Mouse (Mus musculus) hindbrain, postnatal 0 days (tissue): ENCODE measurements around the gene Zcrb1. TPM values are rescaled to one million over a fixed set of nuclear protein-coding genes. Genes with fewer than 3 reads are reported as not detected.

ENCODE experiments used
- ATAC-seq: fragments of 200-750 bp; cut with Nextera tagmentation; 2 replicates; pipeline ENCODE4 v1.8.0; 2017; ENCODE audit warnings: mild to moderate bottlenecking, moderate TSS enrichment, moderate library complexity
- DNase-seq: peaks from one replicate; pipeline ENCODE4 v3.0.0-alpha.2; 2015; ENCODE audit warnings: low spot score
- H3K27ac ChIP-seq: fragments of 300-500 bp; sonication (generic); 2 replicates; pipeline ENCODE4 v1.5.1; 2014; ENCODE audit warnings: mild to moderate bottlenecking
- H3K27me3 ChIP-seq: fragments of 300-500 bp; sonication (generic); 2 replicates; pipeline ENCODE4 v1.6.1; 2014; ENCODE audit warnings: low read length, mixed read lengths; ENCODE audit not compliant: insufficient read depth
- H3K36me3 ChIP-seq: fragments of 300-500 bp; sonication (generic); 2 replicates; pipeline ENCODE4 v1.6.1; 2014; ENCODE audit warnings: low read length, mixed read lengths; ENCODE audit not compliant: insufficient read depth
- H3K4me1 ChIP-seq: fragments of 300-500 bp; sonication (generic); 2 replicates; pipeline ENCODE4 v1.6.1; 2014; ENCODE audit warnings: antibody characterized with exemption, low read length, mixed read lengths; ENCODE audit not compliant: insufficient read depth
- H3K4me2 ChIP-seq: fragments of 300-500 bp; sonication (generic); 2 replicates; pipeline ENCODE4 v1.6.1; 2014; ENCODE audit warnings: low read depth, mild to moderate bottlenecking, low read length, moderate library complexity, mixed read lengths
- H3K4me3 ChIP-seq: fragments of 300-500 bp; sonication (generic); 2 replicates; pipeline ENCODE4 v1.5.1; 2014; ENCODE audit warnings: low read length
- H3K9ac ChIP-seq: fragments of 300-500 bp; sonication (generic); replicated peaks from 2 replicates; pipeline ENCODE4 v1.6.1; 2014; ENCODE audit warnings: mild to moderate bottlenecking, low read length, moderate library complexity, mixed read lengths
- H3K9me3 ChIP-seq: fragments of 300-500 bp; sonication (generic); 2 replicates; pipeline ENCODE4 v1.6.1; 2016; ENCODE audit warnings: low read length, mixed read lengths
- CTCF ChIP-seq: IDR thresholded peaks from 2 replicates; pipeline ENCODE4 v1.5.1; 2016; ENCODE audit warnings: antibody characterized with exemption, control low read depth, low read depth
- WGBS: fragments of 180-500 bp; shearing (Covaris S2); extraction: QIAGEN DNeasy Blood & Tissue Kit; methylation state at CpG from one replicate; pipeline ENCODE4 v1.1.7; 2014; 5-methylcytosine and 5-hydroxymethylcytosine counted together
- polyA plus RNA-seq: library from polyadenylated mRNA; unstranded; fragments of >200 nt; fragmentation: Nextera tagmentation; extraction: Ambion mirVana; gene quantifications from 2 replicates; pipeline ENCODE4 v1.2.1, GENCODE M21; 2015
- total RNA-seq: library from RNA; depleted of rRNA; stranded (reverse); fragments of >200 nt; gene quantifications from 2 replicates; pipeline ENCODE4 v1.2.3, GENCODE M21; 2014

Zcrb1 gene
- total and polyA plus RNA-seq, 2 experiments from 2014 or later = 27.8 to 161 TPM

DNA sequence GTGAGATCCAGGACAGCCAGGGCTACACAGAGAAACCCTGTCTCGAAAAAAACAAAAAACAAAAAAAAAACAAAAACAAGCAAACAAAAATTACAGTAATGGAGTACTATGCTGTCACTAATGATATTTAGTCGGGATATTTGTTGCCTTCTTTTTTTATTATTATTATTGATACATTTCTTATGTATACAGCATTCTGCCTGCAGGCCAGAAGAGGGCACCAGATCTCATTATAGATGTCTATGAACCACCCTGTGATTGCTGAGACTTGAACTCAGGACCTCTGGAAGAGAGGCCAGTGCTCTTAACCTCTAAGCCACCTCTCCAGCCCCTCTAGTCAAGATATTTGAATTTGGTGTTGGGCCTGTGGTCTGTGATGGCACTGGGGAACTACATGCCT, 26.3 kb downstream of the Zcrb1 start:
- WGBS = 81% methylated on average over 2 of the region's 2 CpGs
- Histone ChIP-seq H3K27ac (no peak overlapping the region), H3K27me3 (no peaks in the 10 kb centered on the region), H3K4me2 (no peak overlapping the region), H3K36me3 (no peaks in the 10 kb centered on the region), H3K9ac (no peak overlapping the region), H3K4me3 (no peak overlapping the region), H3K9me3 (no peaks in the 10 kb centered on the region), H3K4me1 (no peaks in the 10 kb centered on the region)
- DNase-seq (no peak), ATAC-seq (no peak)
- peak; percentile 17 for TF ChIP-seq CTCF

- Histone ChIP-seq H3K27ac (no peak overlapping the region), H3K9me3 (no peaks in the 10 kb centered on the region), H3K4me2 (no peak overlapping the region), H3K27me3 (no peaks in the 10 kb centered on the region), H3K36me3 (no peaks in the 10 kb centered on the region), H3K9ac (no peak overlapping the region), H3K4me1 (no peaks in the 10 kb centered on the region), H3K4me3 (no peak overlapping the region)
- WGBS = 68% methylated on average over 9 of the region's 9 CpGs
- no peak for DNase-seq
- TF ChIP-seq CTCF = no peak
- no peak for ATAC-seq
These were observed 29.6 kb downstream of the Zcrb1 start for GRCm38 (mm10) chr15:93368558-93368957.

DNA sequence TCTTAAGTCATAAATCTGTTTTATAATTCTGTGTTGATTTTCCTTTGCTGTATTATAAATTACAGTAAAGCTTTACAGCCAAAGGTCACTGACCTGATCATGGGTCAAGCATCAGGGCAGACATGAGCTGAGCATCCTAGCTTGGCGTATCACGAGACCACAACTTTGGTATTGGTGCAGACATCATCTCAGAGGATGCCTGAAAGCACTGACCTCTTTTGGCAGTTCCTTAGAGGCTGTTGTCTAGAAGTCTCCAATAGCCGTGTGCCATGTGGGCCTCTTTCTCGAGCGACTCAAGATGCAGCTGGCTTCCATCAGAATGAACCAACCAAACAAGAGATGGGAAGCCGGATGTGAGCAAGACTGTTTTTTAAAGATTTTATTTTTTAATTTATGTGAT, 32.6 kb downstream of the Zcrb1 start:
- H3K4me3 ChIP-seq = no peak overlapping the region
- no peak for DNase-seq
- H3K4me2 ChIP-seq = no peak overlapping the region
- H3K36me3 ChIP-seq = no peaks in the 10 kb centered on the region
- TF ChIP-seq CTCF = no peak
- H3K9me3 ChIP-seq = no peaks in the 10 kb centered on the region
- no peak overlapping the region for H3K27ac ChIP-seq
- WGBS = 89% methylated on average over 6 of the region's 6 CpGs
- H3K4me1 ChIP-seq = no peaks in the 10 kb centered on the region
- no peak for ATAC-seq
- no peak overlapping the region for H3K9ac ChIP-seq
- no peaks in the 10 kb centered on the region for H3K27me3 ChIP-seq

- Histone ChIP-seq H3K36me3 (no peaks in the 10 kb centered on the region), H3K27ac (no peak overlapping the region), H3K9me3 (no peaks in the 10 kb centered on the region), H3K4me3 (no peak overlapping the region), H3K27me3 (no peaks in the 10 kb centered on the region), H3K4me2 (no peak overlapping the region), H3K9ac (no peak overlapping the region), H3K4me1 (no peaks in the 10 kb centered on the region)
- 91% methylated on average over 19 of the region's 19 CpGs for WGBS
- ATAC-seq = no peak
- no peak for DNase-seq
- TF ChIP-seq CTCF = no peak
These were observed 39.6 kb downstream of the Zcrb1 start for GRCm38 (mm10) chr15:93358346-93359095.

DNA sequence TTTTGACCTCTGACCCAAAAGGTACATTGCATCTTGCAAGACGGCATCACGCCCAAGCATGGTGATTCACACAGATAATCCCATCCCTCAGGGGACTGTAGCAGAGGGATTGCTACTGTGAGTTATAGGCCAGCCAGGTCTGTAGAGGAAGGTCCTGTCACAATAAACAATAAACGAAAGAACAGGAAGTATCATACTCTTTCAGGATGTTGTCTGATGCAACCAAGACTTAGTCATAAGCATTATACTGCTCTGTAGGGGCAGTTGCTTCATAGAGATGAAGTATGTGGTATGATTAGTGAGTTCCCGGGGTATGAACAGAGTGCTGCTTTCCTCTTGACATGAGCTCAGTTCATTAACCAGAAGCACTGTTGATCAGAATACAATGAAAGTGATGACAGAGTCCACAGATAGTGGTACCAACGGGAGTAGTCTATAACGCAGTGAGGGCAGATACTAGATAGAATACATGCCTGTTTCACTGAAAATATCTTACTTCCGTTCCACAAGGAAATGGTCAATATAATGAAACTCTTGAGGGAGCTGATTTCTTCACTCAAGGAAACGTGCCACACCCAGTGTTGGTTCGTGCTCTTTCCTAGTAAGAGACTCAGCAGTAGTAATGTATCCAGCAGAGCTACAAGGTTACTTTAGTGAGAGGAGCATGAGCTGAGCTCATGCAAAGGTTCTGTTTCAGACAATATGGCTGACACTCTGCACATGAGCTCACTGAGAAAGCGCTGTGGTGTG, 57.3 kb downstream of the Zcrb1 start:
- no peak overlapping the region for H3K4me2 ChIP-seq

GRCm38 (mm10) chr15:93336925-93337761, 61.0 kb downstream of the Zcrb1 start, which contains the start of gene Yaf2:
Yaf2 (minus strand) TSS chr15:93336935.
- Histone ChIP-seq H3K9ac (peak within 1 kb of the TSS; percentile 95), H3K27ac (peak within 1 kb of the TSS; percentile 96), H3K4me3 (peak within 1 kb of the TSS; percentile 94), H3K36me3 (no peaks in the 10 kb centered on the region), H3K9me3 (no peaks in the 10 kb centered on the region), H3K4me2 (peak within 1 kb of the TSS; percentile 83), H3K27me3 (no peaks in the 10 kb centered on the region), H3K4me1 (no peaks in the 10 kb centered on the region; the same call in 1 of the 2 replicates)
- under 1% methylated on average over 67 of the region's 73 CpGs for WGBS
- peak; percentile 95 for DNase-seq
- no peak for TF ChIP-seq CTCF
- peak; percentile 94 for ATAC-seq

More for the DNA sequence above, 57.3 kb downstream of the Zcrb1 start:
- no peaks in the 10 kb centered on the region for H3K9me3 ChIP-seq
- DNase-seq = no peak
- H3K4me3 ChIP-seq = no peak overlapping the region
- WGBS = 89% methylated on average over 10 of the region's 10 CpGs
- H3K36me3 ChIP-seq = no peaks in the 10 kb centered on the region
- H3K9ac ChIP-seq = no peak overlapping the region
- TF ChIP-seq CTCF = no peak
- H3K4me1 ChIP-seq = no peaks in the 10 kb centered on the region; the same call in 1 of the 2 replicates
- no peak for ATAC-seq
- no peak overlapping the region for H3K27ac ChIP-seq
- no peaks in the 10 kb centered on the region for H3K27me3 ChIP-seq
